Mouse (Mus musculus) gastrocnemius, adult 18-20 months (tissue): ENCODE data around the gene Dclk1. TPM values are rescaled to one million over a fixed set of nuclear protein-coding genes. Genes with fewer than 3 reads are reported as not detected.

Source experiments
- DNase-seq: peaks from one replicate; pipeline ENCODE4 v3.0.0; 2021; ENCODE audit warnings: low spot score
- total RNA-seq, 2 experiments: library from RNA; stranded (reverse); gene quantifications; 2 replicates each; pipeline ENCODE4 v1.2.3; 2021

The Dclk1 gene
- total RNA-seq, 2 experiments from 2014 or later, result 1.7 to 3.1 TPM

GRCm38 (mm10) chr3:55535591-55536200 lies 293.5 kb downstream of the Dclk1 start:
- no peak for DNase-seq

GRCm38 (mm10) chr3:55536901-55537300 lies 294.7 kb downstream of the Dclk1 start:
- DNase-seq, result no peak

DNA sequence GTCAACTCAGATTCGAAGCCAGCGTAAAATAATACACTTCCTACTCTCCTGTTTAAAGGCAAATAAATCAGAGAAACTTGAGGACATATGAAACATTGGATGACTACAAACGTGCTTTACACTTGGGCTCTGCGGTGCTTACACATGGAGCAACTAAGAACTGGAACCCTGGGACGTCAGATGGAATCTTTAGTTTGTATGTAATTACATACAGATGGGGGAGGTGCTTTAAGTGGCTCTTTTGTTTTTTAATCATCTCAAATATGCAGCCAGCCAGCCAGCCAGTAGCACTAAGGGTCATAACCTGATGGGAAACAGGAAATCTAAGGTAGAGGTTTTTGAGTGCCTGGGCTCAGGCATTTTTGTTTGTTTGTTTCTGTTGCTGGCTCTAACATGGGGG lies 295.6 kb downstream of the Dclk1 start:
- no peak for DNase-seq

GRCm38 (mm10) chr3:55539400-55539799 lies 297.2 kb downstream of the Dclk1 start:
- DNase-seq, result no peak

DNA sequence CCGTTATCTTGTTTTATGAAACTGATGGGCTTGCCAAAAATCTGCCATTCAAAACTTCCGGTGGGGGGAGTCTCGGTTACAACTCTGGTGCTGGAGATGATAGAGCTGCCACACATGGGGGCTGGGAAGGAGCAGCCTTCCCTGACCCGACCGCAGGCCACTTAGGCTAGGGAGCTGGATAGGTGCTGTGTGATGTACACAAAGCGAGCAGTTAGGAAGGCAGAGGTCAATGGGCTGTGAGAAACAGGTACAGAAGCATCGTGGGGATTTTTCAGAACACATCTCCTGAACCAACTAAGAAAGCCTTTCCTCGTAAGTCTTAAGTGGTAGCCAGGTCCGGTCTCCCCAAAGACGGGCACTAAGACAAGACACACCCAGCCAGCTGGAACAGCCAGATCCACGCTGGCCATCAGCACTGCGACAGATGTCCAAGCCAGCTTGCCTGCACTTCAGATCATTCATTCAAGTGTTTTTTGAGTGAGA lies 297.7 kb downstream of the Dclk1 start:
- no peak for DNase-seq

DNA sequence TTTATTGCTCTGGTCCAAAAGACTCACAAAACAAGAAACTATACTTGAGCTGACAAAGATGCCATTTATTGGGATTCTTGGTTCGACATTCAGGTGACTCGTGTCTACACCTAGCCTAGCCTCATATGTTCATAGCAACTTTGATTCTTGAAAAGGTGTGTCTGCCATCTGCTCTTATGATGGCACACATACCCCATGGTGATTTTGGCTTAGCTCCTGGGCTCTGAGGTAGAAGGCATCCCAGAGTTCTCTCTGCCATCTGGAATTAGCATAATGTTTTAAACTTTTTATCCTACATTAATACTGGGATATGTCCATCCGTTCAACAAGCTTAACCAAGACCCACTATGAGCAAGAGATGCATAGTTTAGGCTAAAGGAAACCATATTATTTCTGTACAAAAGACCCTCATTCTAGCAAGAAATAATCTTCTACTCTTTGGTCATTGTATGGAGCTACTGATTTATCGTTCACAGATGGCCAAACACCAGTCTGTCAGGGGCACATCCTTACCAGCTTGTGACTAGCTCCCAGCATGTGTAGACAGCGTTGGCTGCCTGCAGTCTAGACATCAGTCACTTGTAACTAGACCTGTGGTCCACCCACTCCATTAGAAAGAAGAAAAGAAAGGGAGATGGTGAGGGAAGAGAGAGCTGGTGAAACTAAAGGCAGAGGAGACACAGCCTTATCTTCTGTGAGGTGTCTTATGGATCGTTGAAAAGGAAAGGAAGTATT lies 298.4 kb downstream of the Dclk1 start:
- DNase-seq, result no peak

DNA sequence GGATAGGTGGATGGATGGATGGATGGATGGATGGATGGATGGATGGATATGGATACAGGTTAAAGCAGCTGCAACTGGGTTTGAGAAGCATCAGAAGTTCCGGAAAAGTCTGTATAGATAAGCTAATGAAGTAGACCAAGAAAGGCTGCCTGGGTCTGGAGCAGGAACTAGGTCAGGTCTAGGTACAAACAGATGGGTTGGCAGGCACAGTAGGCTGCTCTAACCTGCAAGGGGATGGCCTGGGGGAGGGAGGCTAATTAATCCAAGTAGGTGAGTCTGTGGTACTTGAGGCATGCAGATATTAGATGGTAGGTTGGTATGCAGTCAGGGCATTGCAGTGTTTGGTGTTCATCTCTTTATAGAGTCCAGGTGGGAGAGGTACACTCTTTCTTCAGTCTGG lies 299.6 kb downstream of the Dclk1 start:
- DNase-seq, result no peak

GRCm38 (mm10) chr3:55542310-55542709 lies 300.1 kb downstream of the Dclk1 start:
- DNase-seq, result peak; percentile 48

- no peak for DNase-seq
Measured at GRCm38 (mm10) chr3:55542947-55543346, 300.8 kb downstream of the Dclk1 start.

- DNase-seq, result no peak
Measured at GRCm38 (mm10) chr3:55543929-55544684, 301.9 kb downstream of the Dclk1 start.

GRCm38 (mm10) chr3:55545296-55545695 lies 303.1 kb downstream of the Dclk1 start:
- DNase-seq, result no peak

DNA sequence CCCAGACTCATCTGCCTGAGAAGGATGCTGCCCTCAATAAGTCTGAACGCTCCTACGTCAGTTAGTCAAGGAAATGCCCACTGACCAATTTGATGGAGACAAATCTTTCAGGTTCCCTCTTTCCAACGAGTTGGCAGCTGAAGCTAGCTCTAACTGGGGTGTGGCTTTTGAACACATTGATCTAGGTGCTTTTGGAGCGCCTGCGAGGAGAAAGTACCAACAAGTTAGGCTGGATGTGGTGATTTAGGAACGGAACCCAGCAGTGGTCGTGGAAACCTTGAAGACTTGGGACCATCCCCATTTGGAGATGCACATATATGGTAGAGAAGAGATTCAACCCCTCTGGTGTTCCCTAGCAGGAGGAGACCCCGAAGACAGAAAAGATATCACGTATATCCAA lies 303.8 kb downstream of the Dclk1 start:
- DNase-seq, result no peak

GRCm38 (mm10) chr3:55547106-55547505 lies 304.9 kb downstream of the Dclk1 start:
- no peak for DNase-seq

DNA sequence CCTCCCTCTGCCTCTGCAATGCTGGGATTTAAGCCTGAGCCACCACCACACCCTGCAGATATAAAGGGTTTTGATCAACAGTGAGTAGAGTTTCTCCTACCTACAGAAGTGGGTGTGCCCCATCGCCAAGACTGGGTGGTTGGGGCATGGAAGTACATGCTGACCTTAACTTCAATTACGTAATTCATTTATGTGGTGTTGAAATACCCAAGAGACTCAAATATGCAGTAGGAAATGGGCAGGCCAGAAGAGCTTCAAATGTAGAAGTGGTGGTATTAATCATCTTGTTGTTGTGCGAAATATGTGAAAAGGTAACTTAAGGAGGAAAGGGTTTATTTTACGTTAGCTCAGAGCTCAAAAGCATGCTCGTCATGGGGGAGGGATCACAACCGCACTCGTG lies 307.2 kb downstream of the Dclk1 start:
- DNase-seq, result no peak

GRCm38 (mm10) chr3:55550962-55551361 lies 308.8 kb downstream of the Dclk1 start:
- no peak for DNase-seq

DNA sequence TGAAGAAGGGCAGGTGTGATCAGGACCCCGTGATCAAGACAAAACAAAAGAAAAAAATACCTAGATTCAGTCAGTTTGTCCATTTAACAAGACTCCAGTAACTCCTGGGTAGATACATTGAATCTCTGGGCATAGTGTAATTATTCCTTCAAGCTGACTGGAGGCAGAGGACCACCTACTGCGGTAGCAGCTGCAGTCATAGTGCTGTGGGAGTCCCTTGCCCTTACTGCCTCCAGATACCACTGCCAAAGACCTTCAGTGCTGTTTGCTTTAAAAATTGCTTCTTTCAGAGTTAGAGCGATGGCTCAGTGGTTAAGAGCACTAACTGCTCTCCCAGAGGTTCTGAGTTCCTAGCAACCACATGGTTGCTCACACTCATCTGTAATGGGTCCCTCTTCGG lies 309.7 kb downstream of the Dclk1 start:
- DNase-seq, result no peak

DNA sequence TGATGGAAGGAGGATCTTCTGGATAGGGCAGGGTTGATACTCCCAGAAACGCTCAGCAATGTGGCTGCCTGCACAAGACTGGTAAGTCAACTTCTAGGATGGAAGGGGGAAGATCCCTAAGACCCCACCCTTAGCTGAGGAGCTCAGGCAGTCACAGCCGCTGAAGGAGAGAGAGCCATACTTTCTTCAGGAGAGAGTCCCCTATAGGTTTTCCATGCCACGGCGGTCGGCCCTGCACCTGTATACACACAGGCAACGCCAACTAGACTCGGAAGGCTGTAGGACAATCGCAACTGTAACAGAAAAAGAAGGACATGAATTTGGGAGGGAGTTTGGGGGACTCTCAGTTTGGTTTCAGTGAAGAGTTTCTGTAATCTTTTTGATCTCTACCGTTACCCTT lies 310.9 kb downstream of the Dclk1 start:
- DNase-seq, result no peak

DNA sequence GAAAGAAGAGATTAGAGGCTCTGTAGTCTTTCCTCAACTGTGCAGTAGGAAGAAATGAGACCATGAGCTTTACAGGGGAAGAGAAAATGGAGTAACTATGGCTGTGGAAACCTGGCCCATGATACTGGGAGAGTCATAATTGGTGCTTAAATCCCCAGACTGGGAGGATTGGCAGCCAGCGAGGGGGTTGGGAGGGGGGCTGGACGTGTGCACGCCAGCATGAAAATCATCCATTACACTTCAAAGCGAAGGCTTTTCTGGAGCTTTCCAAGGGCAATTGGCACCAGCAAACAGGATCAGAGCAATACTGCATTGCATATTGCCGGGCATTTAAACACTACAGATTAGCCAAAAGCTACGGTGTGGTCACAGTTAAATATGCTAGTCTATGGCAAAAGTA lies 313.7 kb downstream of the Dclk1 start:
- no peak for DNase-seq

DNA sequence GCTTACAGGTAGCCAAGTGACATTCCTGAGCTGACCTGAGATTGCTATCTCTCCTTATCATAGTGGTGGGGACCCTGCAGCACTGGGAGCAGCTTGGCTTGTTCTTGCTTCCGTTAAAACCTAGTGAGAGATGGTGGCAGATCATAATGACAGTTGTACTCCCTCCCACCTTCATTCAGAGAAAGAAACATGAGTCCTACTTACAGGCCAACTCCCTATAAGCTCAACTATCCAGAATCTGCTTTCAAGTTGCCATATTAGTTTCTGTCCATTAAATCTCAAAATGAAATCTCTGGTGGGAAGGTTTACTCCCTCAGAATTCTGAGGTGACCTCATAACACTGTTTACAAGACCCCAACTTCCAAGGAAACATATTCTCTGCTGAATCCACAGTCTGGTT lies 316.4 kb downstream of the Dclk1 start:
- DNase-seq, result no peak

- no peak for DNase-seq
Measured at GRCm38 (mm10) chr3:55567476-55567875, 325.3 kb downstream of the Dclk1 start.

DNA sequence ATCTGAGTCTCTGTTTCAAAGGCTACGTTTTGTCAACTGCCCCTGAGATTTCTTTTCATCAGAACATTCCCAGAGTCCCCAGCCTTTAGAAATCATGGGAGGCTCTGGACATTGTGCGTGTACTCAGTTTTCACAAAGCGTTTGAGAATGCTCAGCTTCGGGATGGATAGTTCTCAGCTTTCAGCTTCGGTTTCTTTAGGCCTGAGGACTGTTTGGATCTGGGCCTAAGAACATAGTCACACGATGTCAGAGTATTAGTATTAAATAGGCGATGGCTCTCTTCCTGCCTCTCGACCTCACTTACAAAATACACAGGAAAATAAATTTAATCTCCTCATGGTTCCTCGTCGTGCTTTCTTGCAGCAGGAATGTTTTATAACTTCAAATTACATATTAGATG lies 327.4 kb downstream of the Dclk1 start:
- DNase-seq, result no peak

- no peak for DNase-seq
Measured at GRCm38 (mm10) chr3:55571034-55571433, 328.9 kb downstream of the Dclk1 start.
